Mouse (Mus musculus) CH12.LX (cell line): Measurements from ENCODE around the gene Tulp2. TPM values are rescaled to one million over a fixed set of nuclear protein-coding genes. Genes with fewer than 3 reads are reported as not detected.

ENCODE experiments used
- DNase-seq: peaks from one replicate; pipeline ENCODE4 v3.0.0-alpha.2; 2013; ENCODE audit errors: extremely low read depth
- H3K27ac ChIP-seq: 2 replicates; pipeline ENCODE4 v1.5.1; 2012; ENCODE audit warnings: low read depth, mild to moderate bottlenecking, control low read depth, moderate library complexity; ENCODE audit not compliant: insufficient read depth
- H3K27me3 ChIP-seq: replicated peaks from 2 replicates; pipeline ENCODE3; 2012; ENCODE audit warnings: inconsistent platforms
- H3K36me3 ChIP-seq, 2 experiments: replicated peaks in 1 of 2; 2 replicates each; pipeline versions ENCODE3 to v1.6.1; 2012; ENCODE audit warnings: inconsistent platforms in 1 of 2, low read length in 1 of 2, mild to moderate bottlenecking in 1 of 2, mixed read lengths in 1 of 2, moderate library complexity in 1 of 2; ENCODE audit not compliant: control insufficient read depth in 1 of 2, insufficient read depth in 1 of 2
- H3K4me1 ChIP-seq, 2 experiments: 2 replicates each; pipeline ENCODE4 v1.6.1; 2012; ENCODE audit warnings: inconsistent platforms in 1 of 2, moderate library complexity in 1 of 2; ENCODE audit not compliant: insufficient read depth in 2 of 2, control insufficient read depth in 1 of 2
- H3K4me2 ChIP-seq: 2 replicates; pipeline ENCODE4 v1.6.1; 2012; ENCODE audit warnings: low read depth, mild to moderate bottlenecking, control low read depth; ENCODE audit not compliant: poor library complexity, insufficient read depth, severe bottlenecking
- H3K4me3 ChIP-seq, 3 experiments: fragments of 150-350 bp in 1 of 3; sonication (generic) in 1 of 3; replicated peaks in 1 of 3; 2 replicates each; pipeline versions ENCODE3 to v1.5.1; 2011 to 2012; ENCODE audit warnings: low read depth in 2 of 3, low read length in 2 of 3, mild to moderate bottlenecking in 2 of 3, moderate library complexity in 2 of 3, control low read depth in 1 of 3, improper control_type of control experiment in 1 of 3, inconsistent platforms in 1 of 3, mixed read lengths in 1 of 3; ENCODE audit not compliant: poor library complexity in 1 of 3
- H3K79me2 ChIP-seq: replicated peaks from 2 replicates; pipeline ENCODE4 v1.6.1; 2012; ENCODE audit warnings: mild to moderate bottlenecking, moderate library complexity; ENCODE audit not compliant: control insufficient read depth, poor library complexity, insufficient read depth, severe bottlenecking; ENCODE audit errors: extremely low read depth
- H3K9ac ChIP-seq: 2 replicates; pipeline ENCODE4 v1.6.1; 2012; ENCODE audit warnings: low read depth, mild to moderate bottlenecking, control low read depth, moderate library complexity; ENCODE audit not compliant: insufficient read depth
- H3K9me3 ChIP-seq: replicated peaks from 2 replicates; pipeline ENCODE3; 2012; ENCODE audit warnings: low read length, inconsistent platforms, mixed read lengths
- BHLHE40 ChIP-seq: IDR thresholded peaks from 2 replicates; pipeline ENCODE4 v1.6.1; 2011; ENCODE audit warnings: mild to moderate bottlenecking, low read depth, low read length, improper control_type of control experiment
- CHD1 ChIP-seq: IDR thresholded peaks from 2 replicates; pipeline ENCODE4 v1.6.1; 2012; ENCODE audit warnings: low read depth, low read length, improper control_type of control experiment, inconsistent platforms
- CHD2 ChIP-seq: IDR thresholded peaks from 2 replicates; pipeline ENCODE4 v1.6.1; 2011; ENCODE audit warnings: low read length, improper control_type of control experiment
- CTCF ChIP-seq, 2 experiments: IDR thresholded peaks in 1 of 2; conservative IDR thresholded peaks in 1 of 2; 2 replicates each; pipeline ENCODE4 v1.5.1; 2011 to 2012; ENCODE audit warnings: low read depth in 2 of 2, low read length in 2 of 2, improper control_type of control experiment in 1 of 2, inconsistent platforms in 1 of 2, mild to moderate bottlenecking in 1 of 2, moderate library complexity in 1 of 2
- E2F4 ChIP-seq: IDR thresholded peaks from 2 replicates; pipeline ENCODE4 v1.6.1; 2011; ENCODE audit warnings: low read depth, low read length, improper control_type of control experiment; ENCODE audit not compliant: insufficient replicate concordance
- ELF1 ChIP-seq: IDR thresholded peaks from 2 replicates; pipeline ENCODE4 v1.6.1; 2014; ENCODE audit warnings: low read depth, mild to moderate bottlenecking, inconsistent platforms, low read length, improper control_type of control experiment
- EP300 ChIP-seq: IDR thresholded peaks from 2 replicates; pipeline ENCODE4 v1.6.1; 2011; ENCODE audit warnings: low read length, improper control_type of control experiment
- ETS1 ChIP-seq: conservative IDR thresholded peaks from 2 replicates; pipeline ENCODE4 v1.6.1; 2012; ENCODE audit warnings: low read depth, mild to moderate bottlenecking, inconsistent platforms, low read length, improper control_type of control experiment, moderate library complexity
- HCFC1 ChIP-seq: IDR thresholded peaks from 2 replicates; pipeline ENCODE4 v1.6.1; 2012; ENCODE audit warnings: low read depth, mild to moderate bottlenecking, inconsistent platforms, low read length, improper control_type of control experiment
- IRF4 ChIP-seq: IDR thresholded peaks from 2 replicates; pipeline ENCODE4 v1.6.1; 2014; ENCODE audit warnings: low read depth, mild to moderate bottlenecking, inconsistent platforms, low read length, improper control_type of control experiment
- JUN ChIP-seq: IDR thresholded peaks from 2 replicates; pipeline ENCODE4 v1.6.1; 2011; ENCODE audit warnings: low read depth, mild to moderate bottlenecking, low read length, improper control_type of control experiment, moderate library complexity; ENCODE audit not compliant: insufficient read depth
- KAT2A ChIP-seq: IDR thresholded peaks from 2 replicates; pipeline ENCODE4 v1.6.1; 2012; ENCODE audit warnings: low read length, improper control_type of control experiment, inconsistent platforms; ENCODE audit not compliant: insufficient replicate concordance
- MAFK ChIP-seq: IDR thresholded peaks from 2 replicates; pipeline ENCODE4 v1.6.1; 2011; ENCODE audit warnings: low read length, improper control_type of control experiment; ENCODE audit not compliant: insufficient replicate concordance
- MAZ ChIP-seq: IDR thresholded peaks from 2 replicates; pipeline ENCODE4 v1.6.1; 2012; ENCODE audit warnings: low read depth, mild to moderate bottlenecking, inconsistent platforms, low read length, improper control_type of control experiment, moderate library complexity
- MEF2A ChIP-seq: IDR thresholded peaks from 2 replicates; pipeline ENCODE4 v1.6.1; 2014; ENCODE audit warnings: low read depth, mild to moderate bottlenecking, inconsistent platforms, low read length, improper control_type of control experiment, borderline replicate concordance
- MXI1 ChIP-seq: IDR thresholded peaks from 2 replicates; pipeline ENCODE4 v1.6.1; 2011; ENCODE audit warnings: mild to moderate bottlenecking, low read depth, low read length, improper control_type of control experiment
- MYC ChIP-seq: IDR thresholded peaks from 2 replicates; pipeline ENCODE4 v1.6.1; 2011; ENCODE audit warnings: low read depth, mild to moderate bottlenecking, improper control_type of control experiment, low read length
- NRF1 ChIP-seq: IDR thresholded peaks from 2 replicates; pipeline ENCODE4 v1.6.1; 2014; ENCODE audit warnings: low read depth, mild to moderate bottlenecking, inconsistent platforms, low read length, improper control_type of control experiment, moderate library complexity
- POLR2A ChIP-seq: IDR thresholded peaks from 2 replicates; pipeline ENCODE4 v1.6.1; 2011; ENCODE audit warnings: low read depth, mild to moderate bottlenecking, improper control_type of control experiment, low read length
- POLR2AphosphoS2 ChIP-seq: IDR thresholded peaks from 2 replicates; pipeline ENCODE4 v1.6.1; 2011; ENCODE audit warnings: low read depth, low read length, improper control_type of control experiment
- RAD21 ChIP-seq: IDR thresholded peaks from 2 replicates; pipeline ENCODE4 v1.6.1; 2011; ENCODE audit warnings: low read depth, mild to moderate bottlenecking, low read length, improper control_type of control experiment, moderate library complexity
- RCOR1 ChIP-seq: conservative IDR thresholded peaks from 2 replicates; pipeline ENCODE4 v1.6.1; 2012; ENCODE audit warnings: low read depth, mild to moderate bottlenecking, inconsistent platforms, low read length, improper control_type of control experiment
- SIN3A ChIP-seq: IDR thresholded peaks from 2 replicates; pipeline ENCODE4 v1.6.1; 2012; ENCODE audit warnings: low read length, improper control_type of control experiment, inconsistent platforms
- SMC3 ChIP-seq: IDR thresholded peaks from 2 replicates; pipeline ENCODE4 v1.6.1; 2011; ENCODE audit warnings: low read depth, low read length, improper control_type of control experiment
- TBP ChIP-seq: conservative IDR thresholded peaks from 2 replicates; pipeline ENCODE4 v1.6.1; 2011; ENCODE audit warnings: low read depth, low read length, improper control_type of control experiment
- TCF12 ChIP-seq: IDR thresholded peaks from 2 replicates; pipeline ENCODE4 v1.6.1; 2014; ENCODE audit warnings: low read depth, mild to moderate bottlenecking, inconsistent platforms, low read length, improper control_type of control experiment
- UBTF ChIP-seq: IDR thresholded peaks from 2 replicates; pipeline ENCODE4 v1.6.1; 2012; ENCODE audit warnings: low read depth, mild to moderate bottlenecking, inconsistent platforms, low read length, improper control_type of control experiment, moderate library complexity
- USF2 ChIP-seq: conservative IDR thresholded peaks from 2 replicates; pipeline ENCODE4 v1.6.1; 2011; ENCODE audit warnings: low read depth, low read length, improper control_type of control experiment
- ZKSCAN1 ChIP-seq: IDR thresholded peaks from 2 replicates; pipeline ENCODE4 v1.6.1; 2012; ENCODE audit warnings: low read depth, inconsistent platforms, low read length, improper control_type of control experiment, borderline replicate concordance
- ZMIZ1 ChIP-seq: IDR thresholded peaks from 2 replicates; pipeline ENCODE4 v1.6.1; 2012; ENCODE audit warnings: low read depth, mild to moderate bottlenecking, inconsistent platforms, low read length, improper control_type of control experiment
- ZNF384 ChIP-seq: IDR thresholded peaks from 2 replicates; pipeline ENCODE4 v1.6.1; 2012; ENCODE audit warnings: low read depth, low read length, improper control_type of control experiment, inconsistent platforms
- dilution Hi-C: fragments of 300-500 bp; cut with MboI; formaldehyde crosslinking; loops from 2 replicates; pipeline ENCODE4 v1.14.3; 2020; ENCODE audit warnings: low sequenced_read_pairs; ENCODE audit not compliant: extremely low pct_unique_long_range_greater_than_20kb, extremely low pct_ligation_motif_present
- in situ Hi-C: fragments of 300-500 bp; cut with MboI; formaldehyde crosslinking; loops from 3 replicates; pipeline ENCODE4 v1.14.3; 2019; ENCODE audit warnings: low sequenced_read_pairs, low pct_ligation_motif_present, low pct_unique_long_range_greater_than_20kb, mixed read lengths
- polyA plus RNA-seq: library from polyadenylated mRNA; unstranded; fragments of >175 nt; gene quantifications from 2 replicates; pipeline ENCODE4 v1.2.1, GENCODE M21; 2012; ENCODE audit warnings: low read depth; ENCODE audit not compliant: insufficient read length
- total RNA-seq, 2 experiments: library from RNA; depleted of rRNA; stranded (reverse); fragments of 300-350 nt in 1 of 2; fragments of >200 nt in 1 of 2; gene quantifications; 2 replicates each; pipeline ENCODE4 v1.2.3; 2012 to 2014

Gene Tulp2
- total and polyA plus RNA-seq, 3 experiments, result 0.13 TPM; not detected in 2

DNA sequence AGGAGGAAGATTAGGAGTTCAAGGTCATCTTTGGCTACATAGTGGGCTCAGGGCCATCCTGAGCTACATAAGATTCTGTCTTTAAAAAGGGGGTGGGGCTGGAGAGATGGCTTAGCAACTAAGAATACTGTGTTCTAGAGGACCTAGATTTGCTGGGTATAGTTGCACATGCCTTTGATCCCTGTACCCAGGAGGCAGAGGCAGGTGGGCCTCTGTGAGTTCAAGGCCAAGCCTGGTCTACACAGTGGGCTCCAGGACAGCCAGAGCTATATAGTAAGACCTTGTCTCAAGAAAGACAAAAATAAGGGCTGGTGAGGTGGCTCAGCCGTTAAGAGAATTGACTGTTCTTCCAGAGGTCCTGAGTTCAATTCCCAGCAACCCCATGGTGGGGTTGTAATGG, 31.7 kb upstream of the Tulp2 start:
- TF ChIP-seq ZNF384 (no peak), CHD1 (no peak), MAFK (no peak), CHD2 (no peak), CTCF (conservative IDR thresholded peaks at IDR 0.05 in 1 of 2, IDR thresholded peaks at IDR 0.05 in 1 of 2; ENCODE audit: low read depth in 2 of 2, low read length in 2 of 2) (no peak), BHLHE40 (no peak), MEF2A (no peak), ETS1 (no peak), POLR2AphosphoS2 (no peak), JUN (no peak), EP300 (no peak), ELF1 (no peak), POLR2A (no peak), UBTF (no peak), MYC (no peak), RCOR1 (no peak), MXI1 (no peak), RAD21 (no peak), SMC3 (no peak)
- peaks cover 2 to 19% of the 10 kb centered on the region in 2 experiments for H3K4me1 ChIP-seq
- H3K9me3 ChIP-seq, result no peaks in the 10 kb centered on the region
- H3K27me3 ChIP-seq, result no peaks in the 10 kb centered on the region
- DNase-seq, result no peak
- H3K9ac ChIP-seq, result no peak overlapping the region
- no peak overlapping the region for H3K4me2 ChIP-seq
- in situ Hi-C loops (no loop called here), dilution Hi-C loops (no loop called here)
- peaks cover 30 to 62% of the 10 kb centered on the region in 2 experiments for H3K36me3 ChIP-seq
- no peaks in the 10 kb centered on the region for H3K79me2 ChIP-seq
- no peak overlapping the region for H3K4me3 ChIP-seq
- no peak overlapping the region for H3K27ac ChIP-seq

DNA sequence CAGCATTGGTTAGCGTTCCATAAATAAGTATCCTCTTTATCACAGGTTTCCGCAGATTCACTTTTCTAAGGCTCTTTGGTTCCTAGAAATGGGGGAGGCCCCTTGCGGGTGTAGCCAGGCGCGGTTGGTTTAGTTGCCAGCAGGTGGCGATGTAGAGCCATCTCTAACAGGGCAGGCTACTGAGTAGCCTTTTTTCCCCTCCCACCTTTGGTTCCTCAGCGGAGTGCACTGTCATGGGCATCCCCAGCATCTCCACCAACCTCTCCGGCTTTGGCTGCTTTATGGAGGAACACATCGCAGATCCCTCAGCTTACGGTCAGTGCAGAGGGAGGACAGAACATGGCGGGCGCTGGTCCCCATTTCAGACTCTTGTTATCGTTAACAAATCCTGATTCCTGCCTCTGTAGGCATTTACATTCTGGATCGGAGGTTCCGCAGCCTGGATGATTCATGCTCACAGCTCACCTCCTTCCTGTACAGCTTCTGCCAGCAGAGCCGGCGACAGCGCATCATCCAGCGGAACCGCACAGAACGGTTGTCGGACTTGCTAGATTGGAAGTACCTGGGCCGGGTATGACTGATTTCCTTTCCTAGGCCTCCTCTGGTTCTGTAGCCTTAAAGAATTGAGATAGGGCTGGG, 30.2 kb upstream of the Tulp2 start:
- Histone ChIP-seq H3K4me2 (no peak overlapping the region), H3K9ac (no peak overlapping the region), H3K36me3 (peaks cover 42 to 67% of the 10 kb centered on the region in 2 experiments), H3K4me3 (no peak overlapping the region), H3K27ac (no peak overlapping the region), H3K79me2 (no peaks in the 10 kb centered on the region), H3K9me3 (no peaks in the 10 kb centered on the region), H3K4me1 (peaks cover 2 to 25% of the 10 kb centered on the region in 2 experiments), H3K27me3 (no peaks in the 10 kb centered on the region)
- in situ Hi-C loops, result no loop called here
- dilution Hi-C loops, result no loop called here
- DNase-seq, result peak; percentile 92
- no peak for TF ChIP-seq POLR2A
- TF ChIP-seq JUN, result no peak
- TF ChIP-seq TBP, result no peak
- peak; percentile 63; the same call in 1 of the 2 replicates for TF ChIP-seq IRF4
- no peak; the same call in 1 of the 2 replicates for TF ChIP-seq MAZ
- TF ChIP-seq TCF12, result peak; percentile 19; the same call in 1 of the 2 replicates
- no peak for TF ChIP-seq CHD1
- no peak for TF ChIP-seq ZNF384
- TF ChIP-seq USF2, result no peak
- no peak for TF ChIP-seq ETS1
- TF ChIP-seq E2F4, result no peak
- TF ChIP-seq CHD2, result no peak
- no peak for TF ChIP-seq UBTF
- TF ChIP-seq ZMIZ1, result no peak
- peak; percentile 53 for TF ChIP-seq MXI1
- TF ChIP-seq NRF1, result no peak
- TF ChIP-seq MYC, result 0 out of 2 replicates have a peak, but pooled peaks have one; percentile 43
- peak; percentile 45; the same call in 1 of the 2 replicates for TF ChIP-seq MEF2A
- peak; percentile 39; the same call in 1 of the 2 replicates for TF ChIP-seq SIN3A
- no peak for TF ChIP-seq ZKSCAN1
- no peak for TF ChIP-seq KAT2A
- TF ChIP-seq EP300, result no peak
- TF ChIP-seq HCFC1, result no peak
